Mouse (Mus musculus) Muller cell, postnatal 12 days (primary cell): Measurements from ENCODE around the gene Rrp1b.
"Not testable (repeated sequence)": the region's sequence is repeated elsewhere in the genome, so short reads cannot be mapped to it uniquely, and the experiment has no call there.

Experiments used
- DNase-seq: peaks from one replicate; pipeline ENCODE4 v3.0.0-alpha.2; 2015; ENCODE audit errors: inconsistent ontology term

The Rrp1b gene

DNA sequence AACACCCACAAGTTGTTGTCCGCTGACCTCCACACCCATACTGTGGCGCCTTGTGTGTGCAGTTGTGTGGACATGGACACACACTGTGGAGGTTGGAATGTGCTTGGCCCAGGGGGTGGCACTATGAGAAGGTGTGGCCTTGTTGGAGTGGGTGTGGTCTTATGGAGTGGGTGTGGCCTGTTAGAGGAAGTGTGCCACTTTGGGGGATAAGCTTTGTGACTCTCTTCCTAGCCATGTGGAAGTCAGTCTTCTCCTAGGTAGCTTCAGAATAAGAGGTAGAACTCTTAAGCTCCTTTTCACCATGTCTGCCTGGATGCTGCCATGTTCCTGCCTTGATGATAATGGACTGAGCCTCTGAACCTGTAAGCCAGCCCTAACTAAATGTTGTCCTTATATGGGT is 51.2 kb downstream of the Rrp1b start:
- no peak for DNase-seq

- DNase-seq = no peak
These were observed 55.1 kb downstream of the Rrp1b start for GRCm38 (mm10) chr17:32091032-32091363.

DNA sequence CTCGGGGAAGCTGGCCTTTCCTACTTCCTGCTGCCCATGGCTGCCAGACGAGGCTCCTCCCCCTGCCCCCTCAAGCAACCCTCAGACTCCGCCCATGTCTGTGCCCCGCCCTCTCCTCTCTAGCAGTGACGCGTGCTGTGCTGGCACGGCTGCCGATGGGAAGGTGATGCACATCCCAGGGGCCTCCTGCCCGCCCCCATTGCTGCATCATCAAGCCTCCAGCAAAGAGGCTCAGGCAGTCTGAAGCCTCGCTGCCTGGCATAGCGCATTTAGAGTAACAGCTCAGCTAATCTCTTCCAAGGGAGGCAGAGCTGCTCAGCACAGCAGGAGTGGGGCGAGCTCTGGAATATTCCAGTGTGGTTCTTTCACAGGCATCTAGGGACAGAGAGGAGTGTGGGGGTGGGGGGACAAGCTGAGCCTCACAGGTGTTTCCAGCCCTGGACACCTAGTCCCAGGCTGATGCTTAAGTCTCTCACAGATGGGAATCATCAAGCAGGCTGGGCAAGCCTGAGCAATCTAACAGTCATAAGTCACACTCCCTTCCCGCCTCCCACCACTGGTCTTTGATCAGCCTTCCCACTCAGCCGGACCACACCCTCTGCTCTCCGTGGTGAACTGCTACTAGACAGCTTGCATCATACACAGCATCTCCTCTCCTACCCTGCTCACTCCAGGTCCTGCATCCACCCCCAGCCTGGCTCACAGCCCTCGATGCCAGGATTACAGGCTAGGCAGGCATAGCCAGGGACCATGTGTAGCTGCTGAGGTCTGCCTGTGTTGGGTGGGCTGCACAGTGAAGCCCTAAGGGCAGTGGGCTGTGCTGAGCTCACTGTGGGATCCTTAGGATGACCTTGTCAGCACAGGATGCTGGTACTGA is 55.7 kb downstream of the Rrp1b start:
- DNase-seq = peak; percentile 89

- no peak for DNase-seq
These were observed 56.3 kb downstream of the Rrp1b start for GRCm38 (mm10) chr17:32092241-32092619.

DNA sequence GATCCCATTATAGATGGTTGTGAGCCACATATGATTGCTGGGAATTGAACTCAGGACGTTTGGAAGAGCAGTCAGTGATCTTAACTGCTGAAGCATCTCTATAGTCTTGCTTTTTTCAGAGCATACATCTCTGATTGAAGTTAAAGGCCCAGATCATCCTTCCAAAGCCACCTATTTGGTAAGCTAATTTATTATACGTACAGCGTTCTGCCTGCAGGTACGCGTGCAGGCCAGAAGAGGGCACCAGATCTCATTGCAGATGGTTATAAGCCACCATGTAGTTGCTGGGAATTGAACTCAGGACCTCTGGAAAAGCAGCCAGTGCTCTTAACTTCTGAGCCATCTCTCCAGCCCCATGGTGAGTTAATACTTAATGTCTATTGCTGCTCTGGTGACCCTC is 57.0 kb downstream of the Rrp1b start:
- no peak for DNase-seq

DNA sequence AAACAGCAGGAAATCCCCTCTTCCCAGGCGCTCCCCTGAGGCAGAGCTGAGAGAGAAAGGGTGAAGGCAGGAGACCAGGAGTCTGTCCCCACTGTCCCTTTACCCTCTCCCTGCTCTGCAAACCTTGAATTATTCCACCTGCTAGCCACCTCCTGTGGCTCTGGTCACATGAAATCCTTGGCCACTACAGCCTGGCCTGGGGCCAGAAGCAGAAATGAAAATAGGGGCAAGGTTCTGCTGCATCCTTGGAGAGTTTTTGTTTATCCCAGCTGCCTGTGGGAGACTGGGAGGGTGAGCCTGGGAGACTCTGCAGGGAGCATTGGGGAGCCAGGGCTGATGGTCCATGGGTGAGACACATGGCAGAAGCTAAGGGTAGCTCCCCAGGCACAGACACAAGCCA is 61.8 kb downstream of the Rrp1b start:
- no peak for DNase-seq

DNA sequence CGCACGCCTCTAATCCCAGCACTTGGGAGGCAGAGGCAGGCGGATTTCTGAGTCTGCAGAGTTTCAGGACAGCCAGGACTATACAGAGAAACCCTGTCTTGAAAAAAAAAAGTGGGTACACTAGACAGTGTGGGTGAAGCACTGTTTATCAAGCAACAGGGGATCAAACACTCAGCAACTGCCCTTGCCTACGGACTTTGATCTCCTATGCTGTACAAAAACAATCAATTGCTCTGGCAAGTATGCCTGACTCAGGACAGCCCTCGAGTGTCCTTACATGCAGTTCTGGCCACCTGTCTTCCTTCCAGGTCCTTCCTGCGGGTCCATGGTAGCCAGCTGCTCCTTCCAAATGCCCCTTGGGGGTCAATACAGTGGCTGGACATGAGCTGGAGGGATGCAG is 63.0 kb downstream of the Rrp1b start:
- not testable (repeated sequence) for DNase-seq

DNA sequence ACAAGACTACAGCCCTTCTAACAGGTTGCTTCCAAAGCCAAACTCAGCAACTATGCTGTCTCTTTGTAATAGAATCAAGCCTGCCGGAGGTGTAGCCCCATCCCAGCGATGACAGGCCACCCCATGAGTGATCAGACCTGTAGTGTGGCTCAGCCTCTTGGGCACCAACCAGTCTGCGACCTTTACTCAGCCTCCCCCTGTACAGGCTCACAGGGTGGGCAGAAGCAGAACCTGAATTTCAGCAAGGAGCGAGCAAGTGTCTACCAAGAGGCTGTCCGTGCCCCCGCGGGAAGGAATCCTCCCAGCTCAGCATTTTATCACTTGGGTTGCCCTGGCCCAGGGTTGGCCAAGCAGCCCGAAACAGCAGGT is 63.7 kb downstream of the Rrp1b start:
- DNase-seq = no peak

- peak; percentile 69 for DNase-seq
These were observed 64.2 kb downstream of the Rrp1b start for GRCm38 (mm10) chr17:32099943-32100586.

- no peak for DNase-seq
These were observed 67.2 kb downstream of the Rrp1b start for GRCm38 (mm10) chr17:32103054-32103453.

- no peak for DNase-seq
These were observed 70.5 kb downstream of the Rrp1b start for GRCm38 (mm10) chr17:32106358-32106757.

- DNase-seq = no peak
These were observed 72.0 kb downstream of the Rrp1b start for GRCm38 (mm10) chr17:32107877-32108276.

- DNase-seq = peak; percentile 44
These were observed 72.6 kb downstream of the Rrp1b start for GRCm38 (mm10) chr17:32108320-32109011.

DNA sequence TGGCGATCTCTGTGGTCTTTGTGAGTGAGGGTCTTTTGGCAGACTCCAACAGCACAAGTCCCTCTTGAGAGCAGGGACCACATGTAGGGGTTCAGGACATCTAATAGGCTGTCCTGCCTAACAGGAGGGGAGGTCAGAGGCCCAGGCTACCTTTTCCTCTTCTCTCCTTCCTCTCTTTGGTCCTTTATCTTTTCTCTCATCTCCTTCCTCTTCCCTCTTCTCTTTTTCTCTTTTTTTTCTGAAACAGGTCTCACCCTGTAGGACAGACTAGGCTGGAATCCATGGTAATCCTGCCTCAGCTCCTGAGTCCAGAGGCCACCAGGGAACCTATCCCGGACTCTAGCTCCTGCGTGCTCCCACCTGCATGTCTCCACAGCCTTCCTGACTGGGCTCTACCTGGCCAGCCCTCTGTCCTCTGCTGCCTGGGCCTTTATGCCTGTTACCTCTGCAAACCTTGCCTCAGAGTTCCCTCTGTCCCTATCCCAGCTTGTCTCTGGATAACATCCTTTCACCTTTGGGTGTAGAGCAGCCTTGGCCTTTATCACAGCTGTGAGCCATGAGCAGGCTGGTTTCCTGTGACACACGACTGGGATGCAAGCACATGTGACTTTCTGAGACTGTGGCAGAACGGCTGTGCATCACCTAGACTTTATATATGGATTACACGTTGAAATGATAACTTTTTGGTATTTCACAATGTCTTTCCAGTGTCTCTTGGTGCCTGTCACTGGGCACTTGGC is 73.5 kb downstream of the Rrp1b start:
- DNase-seq = no peak

- no peak for DNase-seq
These were observed 74.5 kb downstream of the Rrp1b start for GRCm38 (mm10) chr17:32110424-32110823.

DNA sequence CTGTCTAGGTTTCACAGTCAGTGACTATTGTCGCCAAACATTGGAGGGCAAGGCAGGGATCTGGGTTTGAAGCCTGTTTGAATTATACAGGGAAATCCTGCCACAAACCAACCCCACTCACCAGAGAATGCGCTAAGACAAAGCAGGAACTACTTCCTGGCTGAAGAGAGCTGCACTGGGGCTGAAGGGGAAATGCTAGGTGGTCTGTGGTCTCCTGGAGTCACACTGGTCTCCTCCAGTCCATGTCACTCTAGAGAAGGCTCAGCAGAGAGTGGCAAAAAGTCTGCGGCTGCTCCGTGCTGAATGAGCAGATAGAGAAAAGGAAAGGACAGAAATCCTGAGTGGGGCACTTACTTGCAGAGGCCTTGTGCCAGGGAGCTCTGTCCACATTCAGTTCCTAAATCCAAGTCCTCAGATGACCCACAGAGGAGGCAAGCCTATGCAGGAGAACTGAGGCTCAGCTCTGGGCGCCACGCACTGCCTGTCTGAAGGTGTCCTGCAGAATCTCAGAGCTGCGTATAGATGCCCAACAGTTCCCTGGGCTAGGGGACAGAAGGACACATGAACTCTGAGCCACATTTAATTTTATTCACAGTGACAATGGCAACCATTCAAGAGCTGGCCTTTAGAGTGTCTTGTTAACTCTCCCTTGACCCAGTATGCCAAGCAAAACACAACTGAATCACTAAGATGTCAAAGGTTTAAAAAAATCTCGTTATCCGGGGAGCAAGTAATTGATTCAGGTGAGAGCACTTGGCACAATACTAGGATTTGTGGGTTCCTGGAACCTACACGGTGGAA is 75.3 kb downstream of the Rrp1b start:
- DNase-seq = no peak
